Mouse (Mus musculus) frontal cortex, postnatal 14 days (tissue): ENCODE results near the gene Srgap2.

Experiments
- DNase-seq, 2 experiments: peaks; one replicate each; pipeline ENCODE4 v3.0.0; 2022; ENCODE audit warnings: low spot score in 2 of 2

Srgap2 gene

DNA sequence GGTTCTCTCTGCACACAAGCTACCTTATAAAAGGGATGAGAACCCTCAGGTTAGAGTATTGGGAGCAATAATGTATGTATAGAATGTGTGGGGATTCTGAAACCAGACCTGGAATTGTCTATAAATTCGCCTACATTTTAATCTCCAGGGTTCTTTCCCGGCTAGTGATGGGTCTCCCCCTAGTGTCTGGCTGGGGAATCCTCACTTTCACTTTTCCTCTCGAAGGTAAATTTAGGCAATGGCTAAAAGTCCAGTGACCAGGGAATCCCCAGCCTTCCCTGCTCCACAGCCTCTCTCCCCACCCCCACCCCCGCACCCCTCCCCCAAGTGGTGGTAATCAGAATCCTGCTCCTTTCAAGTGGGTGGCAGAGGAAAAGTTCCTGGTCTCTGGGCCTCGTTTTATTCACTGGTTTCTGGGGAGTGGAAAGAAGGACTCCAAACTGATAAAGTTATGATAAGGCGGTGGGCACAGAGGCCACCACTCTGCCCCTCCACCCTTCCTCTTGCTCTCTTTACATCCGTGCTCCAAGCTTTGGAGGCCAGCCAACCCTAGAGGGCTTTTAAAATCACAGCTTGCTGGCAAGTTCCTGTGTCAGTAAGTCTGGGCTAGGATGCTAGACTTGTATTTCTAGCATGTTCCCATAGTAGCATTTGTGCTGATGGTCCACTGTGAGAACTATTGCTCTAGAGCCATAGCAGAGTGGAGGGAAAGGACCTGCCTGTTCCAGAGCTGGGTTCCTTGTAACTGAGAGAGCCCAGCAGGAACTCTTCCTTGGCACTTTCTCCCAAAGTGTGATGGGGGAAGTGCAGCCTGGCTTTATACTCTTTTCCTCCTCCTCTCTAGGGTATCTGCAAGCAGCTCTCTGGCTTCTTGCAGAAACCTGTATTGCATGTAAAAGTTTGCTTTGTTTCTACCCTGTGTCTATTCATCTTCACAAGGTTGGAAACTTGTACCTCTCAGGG, 280.4 kb downstream of the Srgap2 start:
- peak in 1 of 2 experiments; percentile 40 for DNase-seq

DNA sequence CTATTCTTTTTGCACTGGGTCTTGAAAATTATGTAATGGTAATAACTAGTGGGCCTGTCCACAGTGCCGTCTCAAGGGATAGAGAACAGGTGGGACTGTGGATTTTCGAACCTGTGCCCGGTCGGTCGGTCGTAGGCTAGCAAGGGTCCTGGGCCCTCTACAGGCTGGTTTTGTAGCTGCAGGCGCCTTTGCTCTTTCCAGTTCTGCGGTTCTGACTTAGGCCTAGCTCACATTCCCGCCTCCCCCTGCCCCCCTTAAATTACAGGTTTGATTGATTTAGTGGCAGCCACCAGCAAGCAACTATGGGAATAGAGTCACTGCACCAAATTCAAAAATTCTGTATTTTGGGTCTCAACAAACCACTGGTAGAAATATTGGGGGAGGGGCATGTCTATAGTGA, 281.2 kb downstream of the Srgap2 start:
- DNase-seq: peak in 1 of 2 experiments; percentile 51

DNA sequence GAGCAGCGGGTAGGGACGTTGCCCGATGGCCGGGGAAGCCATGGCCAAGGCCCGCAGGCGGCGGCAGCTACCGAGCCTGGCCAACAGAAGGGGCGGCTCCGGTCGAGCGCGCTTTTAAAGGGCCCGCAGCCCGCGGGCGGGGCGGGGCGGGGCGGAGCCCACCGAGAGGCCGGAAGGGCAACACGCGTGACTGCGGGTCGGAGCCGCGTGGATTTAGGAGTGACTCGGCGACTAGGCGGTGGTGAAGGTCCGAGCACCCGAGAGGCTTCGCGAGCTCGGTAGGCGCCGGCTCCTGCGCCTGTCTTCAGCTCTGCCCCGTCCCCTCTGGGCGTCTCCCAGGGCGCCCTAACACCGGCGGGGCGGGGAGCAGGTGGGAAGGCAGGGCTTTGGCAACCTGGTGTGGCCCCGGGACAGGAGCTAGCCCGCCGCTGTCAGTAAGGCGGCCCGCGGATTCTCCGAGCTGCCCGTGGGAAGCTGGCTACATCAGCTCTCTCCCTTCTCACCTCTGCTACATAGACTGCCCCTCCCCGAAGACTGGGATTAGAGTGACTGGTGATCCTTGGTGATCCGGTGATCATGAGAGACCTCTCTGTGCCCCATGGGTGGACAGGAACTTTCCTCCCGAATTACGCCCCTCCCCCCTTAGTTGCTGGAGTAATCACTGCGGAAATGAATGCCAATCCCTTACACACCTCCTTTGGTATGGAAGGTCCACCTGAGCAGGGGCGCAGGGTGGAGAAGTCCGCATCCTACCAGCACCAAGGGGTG, 281.9 kb downstream of the Srgap2 start, which contains the start of gene Rassf5:
Rassf5 (minus strand) TSS at position 170 of the 768 bp plus-strand sequence.
- peak; percentile 28 to 49 for DNase-seq

DNA sequence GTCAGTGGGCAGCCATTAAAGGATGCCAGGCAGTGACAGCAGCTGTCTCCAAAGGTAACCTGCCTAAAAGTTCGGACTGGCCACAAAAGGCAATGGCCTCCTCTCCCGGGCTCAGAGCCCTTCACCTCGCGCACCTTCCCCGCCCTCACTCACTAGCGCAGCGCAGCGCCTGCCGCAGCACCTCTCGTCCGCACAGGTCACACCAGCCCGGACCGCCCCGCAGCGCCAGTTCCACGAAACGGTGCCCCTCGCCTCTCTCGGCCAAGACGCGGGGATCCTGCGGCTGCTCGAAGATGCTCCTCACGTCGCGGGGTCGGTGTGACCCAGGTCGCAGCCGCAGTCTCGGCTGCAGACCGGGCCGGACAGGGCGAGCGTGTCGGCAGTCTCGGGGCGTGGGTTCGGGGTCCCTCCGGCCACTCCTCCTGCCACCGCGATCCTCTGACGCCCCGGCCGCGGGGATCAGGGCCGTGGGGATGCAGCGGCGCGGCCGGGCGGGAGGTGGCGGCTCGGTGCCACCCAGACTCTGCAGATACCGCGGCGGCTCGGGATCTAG, 282.5 kb downstream of the Srgap2 start:
- DNase-seq: no peak

DNA sequence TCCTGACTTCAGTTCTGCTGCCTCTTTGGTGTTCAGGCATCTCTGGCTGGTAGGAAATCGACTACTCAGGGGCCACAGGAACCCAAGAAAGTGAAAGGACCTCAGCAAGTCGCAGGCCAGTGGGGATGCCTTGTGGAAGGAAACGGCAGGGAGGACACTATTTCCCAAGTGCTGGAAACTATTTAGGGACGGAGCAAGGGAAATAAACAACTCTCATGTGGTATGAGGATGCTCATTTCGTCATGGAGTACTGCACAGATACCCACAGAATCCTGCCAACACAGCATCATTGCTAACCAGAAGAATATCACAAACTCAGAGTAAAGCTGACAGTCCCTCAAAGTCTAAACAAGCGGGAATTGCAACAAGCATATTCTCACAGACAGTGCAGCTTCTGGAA, 284.2 kb downstream of the Srgap2 start:
- DNase-seq: no peak

DNA sequence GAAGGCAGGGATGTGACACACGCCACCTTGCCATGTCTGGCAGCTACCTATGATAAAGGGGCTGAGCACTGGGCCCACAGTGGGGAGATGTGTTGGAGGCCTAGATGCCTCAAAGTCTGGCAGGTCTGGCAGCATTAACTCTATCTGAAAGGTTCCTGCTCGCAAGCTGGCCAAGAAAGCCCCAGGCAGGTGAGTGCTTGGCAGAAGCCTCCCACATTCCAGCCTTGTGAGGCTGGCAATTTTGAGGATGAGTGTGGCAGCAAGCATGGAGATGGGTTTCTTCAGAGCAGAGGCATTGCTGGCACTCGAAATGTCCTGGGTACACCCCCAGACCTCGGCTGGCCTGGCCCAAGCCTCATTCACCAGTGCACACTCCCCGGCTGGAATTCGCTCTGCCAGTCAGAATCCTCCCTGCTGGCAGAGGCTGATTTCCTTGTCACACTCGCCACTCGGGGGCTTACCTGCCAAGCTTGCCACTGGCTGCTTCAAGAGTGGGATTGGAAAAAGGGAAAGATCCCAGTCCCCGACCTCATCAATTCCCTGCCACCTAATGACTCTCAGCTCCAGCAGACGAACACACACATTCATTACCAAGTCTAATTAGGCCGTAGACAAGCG, 287.5 kb downstream of the Srgap2 start:
- DNase-seq: no peak

DNA sequence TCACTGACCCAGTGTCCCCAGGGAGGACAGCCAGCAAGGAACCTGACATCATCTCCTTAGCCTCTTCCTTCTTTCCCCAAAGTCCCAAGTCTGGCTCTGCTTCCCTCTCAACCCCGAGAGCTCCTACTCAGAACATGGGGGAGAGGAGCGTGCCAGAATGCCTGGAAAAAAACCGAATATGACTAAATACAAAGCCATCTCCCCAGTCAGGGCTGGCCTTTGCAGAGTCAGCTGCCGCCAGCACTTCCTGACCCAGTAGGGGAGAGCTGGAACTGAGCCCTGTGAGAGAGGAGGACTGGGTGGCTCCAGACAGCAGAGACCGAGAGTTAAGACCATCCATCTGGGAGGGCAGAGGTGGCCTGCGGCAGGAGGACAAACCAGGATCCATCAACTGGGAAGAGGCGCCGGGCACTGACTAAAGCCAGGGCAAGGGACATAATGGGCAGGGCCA, 288.2 kb downstream of the Srgap2 start:
- no peak for DNase-seq

DNA sequence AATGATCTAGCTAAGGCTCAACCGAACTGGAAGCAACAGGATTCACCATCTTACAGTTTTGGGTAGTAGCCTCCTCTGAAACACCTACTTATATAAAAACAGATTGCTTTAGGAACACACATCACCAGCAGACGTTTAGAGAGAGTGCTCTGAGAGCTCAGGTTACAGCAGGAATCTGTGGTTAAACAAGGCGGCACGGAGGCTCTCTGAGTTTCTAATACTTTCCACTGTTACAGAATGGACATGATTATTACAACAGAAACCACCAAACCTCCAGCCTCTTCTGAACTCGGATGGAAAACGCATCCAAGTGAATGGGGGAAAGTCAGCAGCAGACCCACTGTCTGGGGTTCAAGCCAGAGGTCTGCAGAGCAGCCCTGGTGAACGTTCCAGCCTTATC, 291.1 kb downstream of the Srgap2 start:
- DNase-seq: no peak
